Mouse (Mus musculus) hindbrain, embryonic 13.5 days (tissue): ENCODE measurements at regions not wholly inside any gene's neighbourhood (a gene's known extent, or its start where the extent isn't known, plus 50 kb on each side); places are given as distances from the start of the nearest gene placed in this dataset.

Experiments
- ATAC-seq: fragments of 200-750 bp; cut with Nextera tagmentation; 2 replicates; pipeline ENCODE4 v1.8.0; 2017; ENCODE audit warnings: moderate TSS enrichment; ENCODE audit not compliant: low FRiP score
- H3K27ac ChIP-seq: fragments of 300-500 bp; sonication (generic); 2 replicates; pipeline ENCODE4 v1.5.1; 2015; ENCODE audit warnings: inconsistent platforms, mild to moderate bottlenecking, moderate library complexity
- H3K27me3 ChIP-seq: fragments of 300-500 bp; sonication (generic); 2 replicates; pipeline ENCODE4 v1.6.1; 2015; ENCODE audit warnings: mild to moderate bottlenecking, inconsistent platforms
- H3K36me3 ChIP-seq: fragments of 300-500 bp; sonication (generic); 2 replicates; pipeline ENCODE4 v1.6.1; 2015; ENCODE audit warnings: mild to moderate bottlenecking, inconsistent platforms
- H3K4me1 ChIP-seq: fragments of 300-500 bp; sonication (generic); replicated peaks from 2 replicates; pipeline ENCODE4 v1.6.1; 2015; ENCODE audit warnings: inconsistent platforms
- H3K4me2 ChIP-seq: fragments of 300-500 bp; sonication (generic); 2 replicates; pipeline ENCODE4 v1.6.1; 2015; ENCODE audit warnings: inconsistent platforms, mild to moderate bottlenecking, moderate library complexity
- H3K4me3 ChIP-seq: fragments of 300-500 bp; sonication (generic); 2 replicates; pipeline ENCODE4 v1.5.1; 2015; ENCODE audit warnings: mild to moderate bottlenecking, inconsistent platforms
- H3K9ac ChIP-seq: fragments of 300-500 bp; sonication (generic); 2 replicates; pipeline ENCODE4 v1.6.1; 2015; ENCODE audit warnings: mild to moderate bottlenecking, inconsistent platforms
- H3K9me3 ChIP-seq: fragments of 300-500 bp; sonication (generic); 2 replicates; pipeline ENCODE4 v1.6.1; 2016; ENCODE audit warnings: inconsistent platforms
- WGBS: fragments of 180-500 bp; shearing (Covaris S2); methylation state at CpG from one replicate; pipeline ENCODE4 v1.1.7; 2015; 5-methylcytosine and 5-hydroxymethylcytosine counted together

DNA sequence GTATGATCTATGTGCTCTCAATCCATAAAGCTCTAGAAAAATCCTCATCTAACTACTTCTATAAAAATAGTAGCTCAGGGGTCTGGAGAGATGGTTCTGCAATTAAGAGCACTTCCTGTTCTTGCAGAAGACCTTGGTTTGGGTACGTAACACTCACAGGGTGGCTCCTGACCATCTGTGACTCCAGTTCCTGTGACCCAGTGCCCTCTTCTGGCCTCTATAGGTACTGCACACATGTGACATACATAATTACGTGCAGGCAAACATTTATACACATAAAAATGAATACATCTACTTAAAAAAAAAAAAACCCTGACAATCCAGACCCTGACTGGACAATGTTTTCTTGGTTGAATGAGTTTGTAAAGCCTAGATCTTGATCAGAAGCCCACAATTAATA lies 347.2 kb upstream of the Tmpo start:
- Histone ChIP-seq H3K4me1 (no peaks in the 10 kb centered on the region), H3K4me2 (no peak overlapping the region), H3K9me3 (no peaks in the 10 kb centered on the region), H3K27me3 (no peaks in the 10 kb centered on the region), H3K4me3 (no peak overlapping the region), H3K9ac (no peak overlapping the region), H3K27ac (no peak overlapping the region), H3K36me3 (no peaks in the 10 kb centered on the region)
- 79% methylated on average over 2 of the region's 2 CpGs for WGBS
- ATAC-seq = no peak

DNA sequence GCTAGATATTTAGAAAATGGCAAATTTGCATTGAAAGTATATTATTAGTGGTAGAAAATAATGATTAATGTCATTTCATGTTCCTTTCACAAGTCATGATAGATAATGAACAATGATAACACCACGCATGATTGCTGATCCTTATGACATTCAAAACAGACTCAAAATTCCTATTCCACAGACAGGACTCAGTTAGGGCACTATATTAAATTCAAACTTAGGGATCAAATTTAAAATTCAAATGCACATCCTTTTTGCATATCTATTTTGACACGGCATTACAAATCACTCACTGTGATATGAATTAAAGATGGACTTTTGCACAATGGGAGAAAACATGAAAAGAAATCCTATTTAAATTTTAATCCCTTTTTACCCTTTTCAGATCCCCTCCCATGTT lies 340.1 kb upstream of the Tmpo start:
- no peaks in the 10 kb centered on the region for H3K27me3 ChIP-seq
- no peak overlapping the region for H3K27ac ChIP-seq
- H3K4me2 ChIP-seq = no peak overlapping the region
- 66% methylated on average over 2 of the region's 2 CpGs for WGBS
- H3K9ac ChIP-seq = no peak overlapping the region
- no peak for ATAC-seq
- no peaks in the 10 kb centered on the region for H3K9me3 ChIP-seq
- H3K36me3 ChIP-seq = no peaks in the 10 kb centered on the region
- no peaks in the 10 kb centered on the region for H3K4me1 ChIP-seq
- H3K4me3 ChIP-seq = no peak overlapping the region

DNA sequence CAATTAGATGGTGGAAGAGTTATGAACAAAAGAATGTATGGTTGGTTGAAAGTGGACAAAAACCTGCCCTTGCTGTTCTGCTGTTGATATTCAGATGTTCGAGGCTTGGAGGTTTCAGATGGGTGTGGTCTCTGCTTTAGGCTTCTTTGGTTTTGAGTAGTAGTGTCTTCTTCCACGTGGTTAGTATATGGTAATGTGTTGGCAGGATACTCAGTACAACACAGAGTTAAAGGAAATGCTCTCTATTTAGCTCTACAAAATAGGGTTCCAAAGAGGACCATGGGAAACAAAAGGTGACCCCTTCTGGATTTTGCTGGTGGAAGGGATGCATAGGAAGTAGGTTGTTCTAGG lies 333.9 kb upstream of the Tmpo start:
- Histone ChIP-seq H3K9ac (no peak overlapping the region), H3K27ac (no peak overlapping the region), H3K9me3 (no peaks in the 10 kb centered on the region), H3K4me2 (no peak overlapping the region), H3K4me1 (no peaks in the 10 kb centered on the region), H3K4me3 (no peak overlapping the region), H3K27me3 (no peaks in the 10 kb centered on the region), H3K36me3 (no peaks in the 10 kb centered on the region)
- 58% methylated on average over 2 of the region's 2 CpGs for WGBS
- no peak for ATAC-seq

DNA sequence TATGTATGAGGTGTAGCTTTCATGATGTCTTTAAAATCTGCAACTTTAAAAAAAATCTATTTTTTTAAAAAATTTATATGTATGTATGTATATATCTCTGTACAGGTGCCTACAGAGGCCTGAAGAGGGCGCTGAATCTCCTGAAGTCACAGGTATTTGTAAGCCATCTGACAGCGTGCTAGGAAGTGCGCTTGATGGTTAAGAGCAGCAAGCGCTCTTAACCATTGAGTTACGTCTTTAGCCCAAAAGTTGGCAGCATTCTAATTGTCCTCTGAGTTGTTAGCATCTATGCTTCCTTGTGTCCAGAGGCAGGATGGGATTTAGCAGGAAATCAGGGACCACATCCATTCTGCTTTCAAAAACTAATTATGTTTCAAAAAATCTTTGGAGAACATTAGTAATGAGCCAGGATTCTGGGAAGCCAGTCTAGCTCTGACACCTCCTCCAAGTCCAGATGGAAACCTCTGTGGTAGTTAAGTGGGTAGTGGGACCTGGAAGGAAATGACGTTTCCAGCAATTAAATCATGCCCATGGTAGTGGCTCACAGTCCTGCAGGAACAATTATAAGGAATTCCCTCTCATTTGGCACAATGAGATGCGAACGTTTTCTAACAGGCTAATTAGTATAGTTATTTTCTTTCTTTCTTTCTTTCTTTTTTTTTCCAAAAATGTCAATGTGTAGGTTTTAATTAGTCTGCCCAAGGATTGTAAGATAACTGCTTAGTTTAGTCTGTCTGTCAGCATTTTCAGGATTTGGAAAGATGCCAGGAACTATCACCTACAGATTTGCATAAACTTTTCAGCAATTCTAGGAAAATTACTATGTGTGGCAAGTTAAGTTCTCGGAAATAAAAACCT lies 333.3 kb upstream of the Tmpo start:
- Histone ChIP-seq H3K4me1 (no peaks in the 10 kb centered on the region), H3K27me3 (no peaks in the 10 kb centered on the region), H3K4me2 (no peak overlapping the region), H3K9ac (no peak overlapping the region), H3K4me3 (no peak overlapping the region), H3K36me3 (no peaks in the 10 kb centered on the region), H3K9me3 (no peaks in the 10 kb centered on the region), H3K27ac (no peak overlapping the region)
- WGBS = 83% methylated on average over 9 of the region's 9 CpGs
- ATAC-seq = no peak

DNA sequence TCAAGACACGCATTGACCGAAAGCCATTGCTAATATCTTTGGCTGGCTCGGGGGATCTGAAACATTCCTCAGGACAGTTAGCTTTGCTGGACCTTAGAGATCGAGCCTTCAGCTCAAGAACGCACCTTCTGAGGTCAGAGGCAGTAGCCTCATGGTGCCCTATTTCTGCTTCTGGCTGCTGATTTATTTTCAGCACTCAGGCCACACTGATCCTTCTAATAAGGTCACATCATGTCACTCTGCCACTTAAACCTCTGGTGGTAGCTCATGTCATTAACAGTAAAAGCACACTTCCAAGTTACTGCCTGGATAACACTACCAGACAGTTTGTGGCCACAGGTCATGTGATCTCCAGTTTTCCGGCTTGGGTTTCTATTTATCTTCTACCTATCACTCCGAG lies 325.9 kb upstream of the Tmpo start:
- H3K27ac ChIP-seq = no peak overlapping the region
- WGBS = 91% methylated on average over 7 of the region's 7 CpGs
- no peak overlapping the region for H3K4me2 ChIP-seq
- no peak overlapping the region for H3K4me3 ChIP-seq
- H3K27me3 ChIP-seq = no peaks in the 10 kb centered on the region
- ATAC-seq = no peak
- no peaks in the 10 kb centered on the region; the same call in 1 of the 2 replicates for H3K4me1 ChIP-seq
- H3K9ac ChIP-seq = no peak overlapping the region
- H3K9me3 ChIP-seq = no peaks in the 10 kb centered on the region
- H3K36me3 ChIP-seq = no peaks in the 10 kb centered on the region

DNA sequence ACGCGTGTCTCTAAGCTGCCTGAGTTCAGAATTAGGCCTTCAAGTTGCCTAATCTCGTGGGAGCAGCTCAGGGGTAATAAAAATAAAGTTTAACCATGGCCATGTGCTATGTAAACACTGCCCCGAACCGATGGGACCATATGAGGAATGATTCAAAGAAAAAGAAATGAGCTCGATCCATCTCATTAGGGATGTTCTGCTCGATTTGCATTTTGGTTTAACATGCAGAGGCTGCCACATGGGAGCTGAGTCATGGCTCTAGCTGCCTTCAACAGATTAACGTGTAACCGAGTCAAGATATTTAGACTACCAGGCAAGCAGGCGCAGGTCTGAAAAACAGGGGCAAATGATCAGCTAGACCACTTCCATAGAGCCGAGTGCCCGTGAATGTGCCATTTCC lies 323.8 kb upstream of the Tmpo start:
- no peaks in the 10 kb centered on the region; the same call in 1 of the 2 replicates for H3K4me1 ChIP-seq
- H3K9me3 ChIP-seq = no peaks in the 10 kb centered on the region
- no peak for ATAC-seq
- H3K36me3 ChIP-seq = no peaks in the 10 kb centered on the region
- H3K4me2 ChIP-seq = no peak overlapping the region
- H3K27ac ChIP-seq = no peak overlapping the region
- WGBS = 60% methylated on average over 12 of the region's 12 CpGs
- H3K9ac ChIP-seq = no peak overlapping the region
- H3K4me3 ChIP-seq = no peak overlapping the region
- H3K27me3 ChIP-seq = no peaks in the 10 kb centered on the region

DNA sequence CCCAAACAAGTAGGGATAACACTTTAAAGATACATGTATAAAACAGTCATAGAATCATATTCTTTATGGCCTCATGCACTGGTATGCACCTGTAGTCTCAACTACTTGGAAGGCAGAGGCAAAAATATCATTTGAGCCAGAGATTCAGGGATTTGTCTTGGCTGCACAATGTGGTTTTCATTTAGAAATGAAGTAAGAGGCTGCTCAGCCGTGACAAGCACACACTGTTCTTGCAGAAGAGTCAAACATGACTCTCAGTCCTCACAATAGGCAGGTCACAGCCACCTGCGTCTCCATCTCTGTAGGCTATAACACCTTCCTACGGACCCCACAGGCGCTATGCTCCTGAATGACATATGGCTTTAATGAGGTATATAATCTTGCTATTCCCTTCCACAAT lies 317.4 kb upstream of the Tmpo start:
- ATAC-seq = no peak
- H3K9ac ChIP-seq = no peak overlapping the region
- H3K27me3 ChIP-seq = no peaks in the 10 kb centered on the region
- no peaks in the 10 kb centered on the region for H3K4me1 ChIP-seq
- WGBS = 84% methylated on average over 4 of the region's 4 CpGs
- no peak overlapping the region for H3K4me2 ChIP-seq
- H3K4me3 ChIP-seq = no peak overlapping the region
- no peak overlapping the region for H3K27ac ChIP-seq
- no peaks in the 10 kb centered on the region for H3K9me3 ChIP-seq
- no peaks in the 10 kb centered on the region for H3K36me3 ChIP-seq

DNA sequence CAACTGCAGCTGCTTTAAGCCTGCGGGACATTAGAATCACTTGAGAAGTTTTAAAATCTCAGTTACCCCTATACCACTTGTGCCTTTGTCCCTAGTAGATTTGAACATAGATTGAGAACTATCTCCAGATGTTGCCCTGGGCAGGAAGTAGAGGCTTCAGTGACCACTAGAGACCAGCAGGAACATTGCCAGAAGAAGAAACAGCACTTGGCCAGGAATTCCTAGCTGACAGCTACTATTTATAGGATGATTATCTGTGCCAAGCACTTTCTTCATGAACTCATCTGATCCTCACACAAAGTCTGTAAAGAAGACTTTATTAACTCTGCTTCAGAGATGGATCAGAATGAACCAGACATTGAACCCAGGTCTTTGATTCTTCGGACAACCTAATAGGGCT lies 283.6 kb upstream of the Tmpo start:
- no peak overlapping the region for H3K4me3 ChIP-seq
- H3K9ac ChIP-seq = no peak overlapping the region
- no peaks in the 10 kb centered on the region for H3K36me3 ChIP-seq
- no peaks in the 10 kb centered on the region for H3K9me3 ChIP-seq
- no peak overlapping the region for H3K4me2 ChIP-seq
- ATAC-seq = no peak
- no peaks in the 10 kb centered on the region for H3K4me1 ChIP-seq
- no peaks in the 10 kb centered on the region for H3K27me3 ChIP-seq
- H3K27ac ChIP-seq = no peak overlapping the region
- WGBS = over 99% methylated on average over 2 of the region's 2 CpGs

DNA sequence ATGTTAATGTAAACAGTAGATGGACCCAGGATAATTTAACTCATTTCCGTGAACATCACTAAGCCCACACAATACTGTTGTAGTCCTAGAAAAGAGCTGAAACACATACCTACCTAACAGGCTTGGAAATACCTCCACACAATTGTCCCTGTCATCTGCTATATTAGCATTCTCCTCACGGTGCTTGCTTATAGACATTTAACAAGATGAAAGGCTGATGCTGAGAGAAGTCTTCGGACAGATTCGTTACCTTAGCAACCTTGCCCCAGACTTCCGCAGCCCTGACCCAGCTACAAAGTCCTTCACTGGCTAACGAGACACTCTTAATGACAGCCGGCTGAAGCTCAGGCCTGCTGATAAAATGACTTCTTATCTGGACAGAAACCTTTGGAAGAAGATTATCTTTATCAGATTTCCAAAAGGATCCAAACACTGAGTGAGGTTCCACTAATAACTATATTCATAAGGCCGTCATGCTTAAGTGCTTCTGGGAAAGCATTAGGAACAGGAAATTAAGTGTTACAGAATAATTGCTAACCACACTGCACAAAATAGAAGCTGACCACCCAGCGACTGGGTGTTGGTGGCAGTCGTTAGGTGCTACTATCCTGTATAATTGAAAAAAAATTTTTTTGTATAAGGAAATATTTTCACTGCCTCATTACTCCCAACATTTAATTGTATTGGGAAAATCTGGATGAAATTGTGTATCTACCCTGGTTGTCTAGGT lies 267.0 kb upstream of the Tmpo start:
- H3K4me3 ChIP-seq = no peak overlapping the region
- peak overlapping the region; percentile 53 for H3K27ac ChIP-seq
- no peaks in the 10 kb centered on the region for H3K9me3 ChIP-seq
- no peak overlapping the region for H3K4me2 ChIP-seq
- peaks cover 9% of the 10 kb centered on the region for H3K4me1 ChIP-seq
- peak; percentile 66; the same call in 1 of the 2 replicates for ATAC-seq
- WGBS = 26% methylated on average over 10 of the region's 10 CpGs
- no peaks in the 10 kb centered on the region for H3K36me3 ChIP-seq
- H3K9ac ChIP-seq = no peak overlapping the region
- H3K27me3 ChIP-seq = no peaks in the 10 kb centered on the region

DNA sequence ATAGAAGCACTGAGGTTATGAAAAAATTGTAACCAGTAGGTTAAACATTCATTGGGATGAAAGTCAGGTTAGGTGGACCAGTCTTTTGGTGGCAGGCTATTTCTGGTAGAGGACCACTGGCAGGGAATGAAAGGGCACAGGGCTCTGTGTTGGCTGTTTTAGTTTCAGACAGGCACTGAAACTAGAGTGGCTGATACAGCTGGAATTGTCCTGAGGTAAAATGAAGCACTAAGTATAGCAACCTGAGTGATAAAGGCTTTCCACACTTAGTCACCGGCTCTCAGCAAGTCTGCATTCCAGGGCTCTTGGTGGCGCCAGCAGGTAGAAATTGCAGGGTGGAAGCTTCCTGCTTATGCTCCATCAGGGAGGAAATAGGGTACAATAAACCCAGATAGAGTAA lies 262.2 kb upstream of the Tmpo start:
- no peaks in the 10 kb centered on the region for H3K9me3 ChIP-seq

DNA sequence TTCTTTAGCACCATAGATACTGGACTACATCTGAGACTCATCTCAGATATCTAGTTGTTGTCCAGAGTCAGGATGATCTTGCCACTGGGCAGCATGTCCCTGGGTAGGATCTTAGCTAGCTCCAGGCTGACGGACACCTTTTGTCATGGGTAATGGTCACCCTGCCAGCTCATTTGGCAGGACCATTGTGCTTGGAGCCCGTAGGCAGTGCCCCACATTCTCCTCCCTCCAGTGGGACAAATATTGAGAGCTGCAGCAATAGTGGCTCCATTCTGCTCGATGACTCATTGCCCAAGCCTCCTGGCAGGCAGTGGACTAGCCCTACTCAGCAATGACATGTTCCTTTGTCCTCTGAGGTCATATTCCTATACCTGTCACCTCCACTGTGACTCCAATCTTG lies 258.9 kb upstream of the Tmpo start:
- no peak for ATAC-seq
- 76% methylated on average over 3 of the region's 3 CpGs for WGBS

More for the DNA sequence above, 262.2 kb upstream of the Tmpo start:
- Histone ChIP-seq H3K4me3 (no peak overlapping the region), H3K4me2 (no peak overlapping the region), H3K27ac (no peak overlapping the region), H3K9ac (no peak overlapping the region), H3K27me3 (no peaks in the 10 kb centered on the region), H3K36me3 (no peaks in the 10 kb centered on the region), H3K4me1 (peaks cover 10% of the 10 kb centered on the region)
- no peak for ATAC-seq
- 85% methylated on average over 2 of the region's 2 CpGs for WGBS

DNA sequence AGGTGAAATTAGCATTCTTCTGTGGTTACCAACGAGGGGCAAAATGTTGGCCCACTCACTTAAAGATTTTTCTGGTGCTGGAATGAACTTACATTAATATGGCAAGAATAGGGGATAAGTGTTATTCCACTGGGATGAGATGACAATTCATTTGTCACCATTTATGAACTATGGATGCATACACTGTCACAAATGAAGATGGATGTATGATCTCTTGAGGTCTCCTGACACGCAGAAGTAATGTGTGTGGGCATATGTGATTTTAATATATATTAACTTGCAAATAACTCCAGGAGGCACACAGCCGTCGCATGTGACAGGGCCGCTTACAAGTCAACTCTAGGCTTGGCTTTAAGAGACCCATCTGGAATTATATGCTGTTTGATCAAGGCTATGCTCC lies 256.8 kb upstream of the Tmpo start:
- Histone ChIP-seq H3K4me3 (no peak overlapping the region), H3K4me1 (peaks cover 25% of the 10 kb centered on the region), H3K27me3 (no peaks in the 10 kb centered on the region), H3K4me2 (no peak overlapping the region), H3K9ac (no peak overlapping the region), H3K9me3 (no peaks in the 10 kb centered on the region), H3K27ac (no peak overlapping the region), H3K36me3 (no peaks in the 10 kb centered on the region)
- ATAC-seq = peak; percentile 52; the same call in 1 of the 2 replicates
- 54% methylated on average over 5 of the region's 5 CpGs for WGBS

More for the DNA sequence above, 258.9 kb upstream of the Tmpo start:
- H3K4me3 ChIP-seq = no peak overlapping the region
- H3K9me3 ChIP-seq = no peaks in the 10 kb centered on the region
- no peak overlapping the region for H3K27ac ChIP-seq
- H3K9ac ChIP-seq = no peak overlapping the region
- H3K36me3 ChIP-seq = no peaks in the 10 kb centered on the region
- no peak overlapping the region for H3K4me2 ChIP-seq
- no peaks in the 10 kb centered on the region for H3K27me3 ChIP-seq
- peaks cover 25% of the 10 kb centered on the region for H3K4me1 ChIP-seq

DNA sequence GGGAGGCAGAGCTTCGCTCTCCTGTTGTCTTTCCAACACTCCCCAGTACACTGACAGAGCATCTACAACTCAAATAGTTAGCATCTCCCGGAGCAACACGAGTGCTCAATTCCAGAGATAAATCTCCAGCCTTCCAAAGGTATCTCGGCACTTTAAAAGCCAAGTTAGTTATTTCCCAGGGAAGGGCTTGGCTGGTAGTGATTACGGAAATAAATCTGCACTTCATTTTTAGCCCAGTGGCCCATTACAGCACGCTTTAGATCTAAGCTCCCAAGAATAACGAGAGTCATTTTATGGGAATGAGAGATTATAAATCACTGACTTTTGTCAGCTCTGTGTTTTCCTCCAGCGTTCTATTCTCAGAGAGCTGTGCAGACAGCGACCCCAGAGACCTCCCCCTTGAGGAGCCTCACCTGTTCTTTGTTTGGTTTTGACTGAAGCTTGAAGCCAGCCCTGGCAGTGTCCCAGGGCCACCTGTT lies 255.0 kb upstream of the Tmpo start:
- Histone ChIP-seq H3K4me1 (peaks cover 25% of the 10 kb centered on the region), H3K36me3 (no peaks in the 10 kb centered on the region), H3K4me3 (no peak overlapping the region), H3K4me2 (no peak overlapping the region), H3K9me3 (no peaks in the 10 kb centered on the region), H3K9ac (no peak overlapping the region), H3K27ac (peak overlapping the region; percentile 32), H3K27me3 (no peaks in the 10 kb centered on the region)
- no peak for ATAC-seq
- WGBS = 35% methylated on average over 9 of the region's 9 CpGs
